Mouse (Mus musculus): ENCODE measurements at regions not wholly inside any gene's neighbourhood (a gene's known extent, or its start where the extent isn't known, plus 50 kb on each side); places are given as distances from the start of the nearest gene placed in this dataset.
"Not testable (repeated sequence)": the region's sequence is repeated elsewhere in the genome, so short reads cannot be mapped to it uniquely, and the experiment has no call there.

DNA sequence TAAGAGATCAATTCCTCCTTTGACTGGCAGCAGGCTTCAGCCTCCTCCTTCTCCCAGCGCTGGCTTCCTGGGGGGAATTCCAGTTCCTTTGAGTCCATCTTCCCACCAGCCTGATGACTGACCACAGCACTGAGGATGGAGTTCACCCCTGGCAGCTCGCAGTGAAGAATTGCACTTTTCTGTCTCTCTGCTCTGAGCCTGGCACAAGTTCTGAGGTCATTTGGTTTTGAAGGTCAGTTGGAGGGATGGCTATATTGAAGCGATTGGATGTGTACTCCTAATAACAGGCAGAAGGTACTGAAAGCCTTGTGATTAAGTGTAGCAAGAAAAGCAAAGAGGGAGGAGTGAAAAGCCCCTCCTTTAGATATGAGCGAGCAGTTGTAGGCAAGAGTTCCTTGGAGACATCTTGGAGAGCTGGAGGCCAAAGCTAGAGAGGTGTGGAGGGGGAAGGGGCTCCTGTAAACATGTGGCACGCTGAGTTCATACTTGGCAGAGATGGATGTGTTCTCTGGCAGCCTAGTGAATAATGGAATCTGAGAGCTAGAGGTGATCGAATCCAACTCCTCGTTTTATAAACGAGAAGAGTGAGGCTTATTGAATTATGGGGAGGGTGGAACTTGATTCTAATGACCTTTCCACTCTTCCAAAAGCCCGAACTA, 77.1 kb upstream of the Dyrk2 start:
- intact Hi-C loops (cut with DNase I): no loop called here
- DNase-seq: peak in 1 of 2 experiments; percentile 16

DNA sequence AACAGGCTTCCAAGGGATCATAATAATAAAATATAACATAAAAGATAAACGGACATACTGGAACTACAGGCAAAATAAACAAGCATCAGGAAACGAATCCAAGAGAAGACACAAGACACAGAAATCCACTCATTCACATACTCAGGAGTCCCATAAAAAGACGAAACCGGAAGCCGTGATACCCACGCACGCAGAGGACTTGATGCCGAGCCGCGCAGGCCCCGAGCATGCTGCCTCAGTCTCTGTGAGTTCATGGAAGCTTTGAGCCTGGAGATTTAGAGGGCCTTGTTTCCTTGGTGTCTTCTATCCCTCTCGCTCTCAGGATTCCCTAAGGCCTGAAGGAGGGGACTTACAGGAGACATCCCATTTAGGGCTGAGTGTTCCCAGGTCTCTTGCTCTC, 57.3 kb upstream of the Dyrk2 start:
- intact Hi-C loops (cut with DNase I): no loop called here
- no peak for DNase-seq

DNA sequence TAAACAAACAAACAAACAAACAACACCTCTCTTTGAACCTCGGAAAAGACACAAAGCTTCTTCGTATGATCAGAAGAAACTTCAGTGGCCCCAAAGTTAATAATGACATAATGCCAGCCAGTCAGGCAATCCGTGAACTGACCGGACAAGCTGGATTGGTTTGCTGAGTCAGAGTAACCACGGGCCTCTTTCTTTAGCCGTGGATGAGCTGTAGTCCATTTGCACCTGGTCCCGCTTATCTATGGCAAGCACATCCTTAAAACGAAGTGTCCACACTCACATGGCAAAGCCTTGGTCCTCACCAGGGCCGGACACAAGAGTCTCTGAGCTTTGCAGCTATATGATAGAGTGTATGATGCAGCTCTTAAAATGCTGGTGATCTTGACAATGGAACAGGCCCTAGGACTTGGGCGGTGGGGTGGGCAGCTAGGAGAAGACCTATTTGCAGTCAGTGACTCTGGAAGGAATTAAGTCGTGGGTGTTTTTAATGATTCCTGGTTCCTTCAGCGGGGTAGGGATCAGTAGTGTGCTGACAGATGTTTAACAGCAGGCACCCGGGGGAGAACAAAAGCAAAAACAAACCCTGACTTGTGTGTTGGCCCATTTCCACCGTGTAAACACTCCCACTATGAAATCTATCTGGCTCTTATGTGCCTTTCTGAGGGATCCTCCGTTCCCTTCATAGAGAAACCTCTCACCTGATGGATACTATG, 53.6 kb upstream of the Dyrk2 start:
- intact Hi-C loops (cut with DNase I): no loop called here
- peak in 1 of 2 experiments; percentile 19 for DNase-seq

- DNase-seq; intact Hi-C loops (cut with DNase I): not testable (repeated sequence)
Observed at GRCm38 (mm10) chr10:118922120-118922519, 52.1 kb upstream of the Dyrk2 start.
